Mouse (Mus musculus) heart, adult 2 months (tissue): ENCODE measurements at regions not wholly inside any gene's neighbourhood (a gene's known extent, or its start where the extent isn't known, plus 50 kb on each side); places are given as distances from the start of the nearest gene placed in this dataset.

Source experiments
- CTCF ChIP-seq: fragments of 200-600 bp; IDR thresholded peaks from 2 replicates; pipeline ENCODE4 v1.8.1; 2022; ENCODE audit warnings: antibody characterized with exemption, mild to moderate bottlenecking, moderate library complexity
- POLR2A ChIP-seq: fragments of 200-500 bp; IDR thresholded peaks from 2 replicates; pipeline ENCODE4 v1.6.1; 2011; ENCODE audit warnings: mild to moderate bottlenecking, low read depth, low read length, control low read depth; ENCODE audit not compliant: insufficient read depth

- TF ChIP-seq CTCF (no peak), POLR2A (no peak)
These were observed 143.1 kb downstream of the Cct6b start for GRCm38 (mm10) chr11:82621061-82621460.
